Mouse (Mus musculus) heart, postnatal 0 days (tissue): ENCODE results near the gene Tma7. TPM values are rescaled to one million over a fixed set of nuclear protein-coding genes. Genes with fewer than 3 reads are reported as not detected.

Experiments
- ATAC-seq: fragments of 200-750 bp; cut with Nextera tagmentation; 2 replicates; pipeline ENCODE4 v1.8.0; 2017; ENCODE audit warnings: low read depth, moderate number of reproducible peaks, moderate library complexity; ENCODE audit not compliant: insufficient read depth
- DNase-seq: peaks from one replicate; pipeline ENCODE4 v3.0.0-alpha.2; 2016; ENCODE audit warnings: low spot score
- H3K27ac ChIP-seq: fragments of 300-500 bp; sonication (generic); 2 replicates; pipeline ENCODE4 v1.5.1; 2014; ENCODE audit warnings: low read depth, mild to moderate bottlenecking
- H3K27me3 ChIP-seq: fragments of 300-500 bp; sonication (generic); 2 replicates; pipeline ENCODE4 v1.6.1; 2014; ENCODE audit warnings: low read length, mixed read lengths; ENCODE audit not compliant: control insufficient read depth, insufficient read depth
- H3K36me3 ChIP-seq: fragments of 300-500 bp; sonication (generic); replicated peaks from 2 replicates; pipeline ENCODE4 v1.6.1; 2014; ENCODE audit warnings: low read length, mixed read lengths; ENCODE audit not compliant: control insufficient read depth, insufficient read depth
- H3K4me1 ChIP-seq: fragments of 300-500 bp; sonication (generic); 2 replicates; pipeline ENCODE4 v1.6.1; 2014; ENCODE audit warnings: antibody characterized with exemption; ENCODE audit not compliant: control insufficient read depth, insufficient read depth
- H3K4me2 ChIP-seq: fragments of 300-500 bp; sonication (generic); 2 replicates; pipeline ENCODE4 v1.6.1; 2014; ENCODE audit warnings: low read depth, mild to moderate bottlenecking, low read length, moderate library complexity
- H3K4me3 ChIP-seq: fragments of 300-500 bp; sonication (generic); 2 replicates; pipeline ENCODE4 v1.5.1; 2014; ENCODE audit warnings: low read depth, low read length
- H3K9ac ChIP-seq: fragments of 300-500 bp; sonication (generic); replicated peaks from 2 replicates; pipeline ENCODE4 v1.6.1; 2014; ENCODE audit warnings: low read depth, low read length, mixed read lengths
- H3K9me3 ChIP-seq: fragments of 300-500 bp; sonication (generic); replicated peaks from 2 replicates; pipeline ENCODE4 v1.6.1; 2016; ENCODE audit warnings: low read length; ENCODE audit not compliant: control insufficient read depth
- CTCF ChIP-seq: IDR thresholded peaks from 2 replicates; pipeline ENCODE4 v1.5.1; 2016; ENCODE audit warnings: antibody characterized with exemption, control low read depth, low read depth
- EP300 ChIP-seq: IDR thresholded peaks from 2 replicates; pipeline ENCODE4 v1.6.1; 2016; ENCODE audit warnings: antibody characterized with exemption, low read depth
- WGBS: fragments of 180-500 bp; shearing (Covaris S2); extraction: QIAGEN DNeasy Blood & Tissue Kit; methylation state at CpG from one replicate; pipeline ENCODE4 v1.1.7; 2014; 5-methylcytosine and 5-hydroxymethylcytosine counted together
- polyA plus RNA-seq: library from polyadenylated mRNA; unstranded; fragments of >200 nt; fragmentation: Nextera tagmentation; extraction: Ambion mirVana; gene quantifications from 2 replicates; pipeline ENCODE4 v1.2.1, GENCODE M21; 2015
- total RNA-seq: library from RNA; depleted of rRNA; stranded (reverse); fragments of >200 nt; gene quantifications from 2 replicates; pipeline ENCODE4 v1.2.3, GENCODE M21; 2014; ENCODE audit warnings: low replicate concordance

Tma7 gene
- total and polyA plus RNA-seq, 2 experiments from 2014 or later: 74.5 to 490 TPM

GRCm38 (mm10) chr9:109097291-109097690, 14.9 kb upstream of the Tma7 start:
- peaks cover 48% of the 10 kb centered on the region for H3K4me1 ChIP-seq
- H3K9ac ChIP-seq: peak overlapping the region; percentile 79; the same call in 1 of the 2 replicates
- TF ChIP-seq CTCF: no peak
- TF ChIP-seq EP300: no peak
- DNase-seq (no peak), ATAC-seq (no peak)
- H3K4me3 ChIP-seq: peak overlapping the region; percentile 69; the same call in 1 of the 2 replicates
- WGBS: 27% methylated on average over 6 of the region's 6 CpGs
- peak overlapping the region; percentile 94 for H3K4me2 ChIP-seq
- H3K9me3 ChIP-seq: no peaks in the 10 kb centered on the region
- H3K36me3 ChIP-seq: peaks cover 10% of the 10 kb centered on the region; the same call in 1 of the 2 replicates
- no peaks in the 10 kb centered on the region for H3K27me3 ChIP-seq
- H3K27ac ChIP-seq: peak overlapping the region; percentile 88

- WGBS: 26% methylated on average over 6 of the region's 6 CpGs
Measured at GRCm38 (mm10) chr9:109096856-109097255, 14.5 kb upstream of the Tma7 start.

GRCm38 (mm10) chr9:109096251-109096661, 13.9 kb upstream of the Tma7 start:
- no peak for DNase-seq
- 30% methylated on average over 9 of the region's 9 CpGs for WGBS
- Histone ChIP-seq H3K4me2 (peak overlapping the region; percentile 94), H3K9ac (peak overlapping the region; percentile 79), H3K27me3 (no peaks in the 10 kb centered on the region), H3K4me3 (peak overlapping the region; percentile 69), H3K9me3 (no peaks in the 10 kb centered on the region), H3K36me3 (peaks cover 14% of the 10 kb centered on the region), H3K4me1 (peaks cover 48% of the 10 kb centered on the region), H3K27ac (peak overlapping the region; percentile 88)
- TF ChIP-seq EP300: no peak
- no peak for TF ChIP-seq CTCF
- ATAC-seq: no peak

More at GRCm38 (mm10) chr9:109096856-109097255, 14.5 kb upstream of the Tma7 start:
- Histone ChIP-seq H3K36me3 (peaks cover 13% of the 10 kb centered on the region; the same call in 1 of the 2 replicates), H3K9ac (peak overlapping the region; percentile 79), H3K4me1 (peaks cover 48% of the 10 kb centered on the region), H3K4me3 (peak overlapping the region; percentile 69), H3K9me3 (no peaks in the 10 kb centered on the region), H3K4me2 (peak overlapping the region; percentile 94), H3K27ac (peak overlapping the region; percentile 88), H3K27me3 (no peaks in the 10 kb centered on the region)
- no peak for TF ChIP-seq EP300
- no peak for TF ChIP-seq CTCF
- ATAC-seq (no peak), DNase-seq (peak; percentile 30)

GRCm38 (mm10) chr9:109095137-109095982, 13.0 kb upstream of the Tma7 start, which contains the start of gene Plxnb1:
TSS of gene Plxnb1 (plus strand) at chr9:109095389.
- no peaks in the 10 kb centered on the region for H3K27me3 ChIP-seq
- no peaks in the 10 kb centered on the region for H3K9me3 ChIP-seq
- H3K9ac ChIP-seq: peak within 1 kb of the TSS; percentile 79
- DNase-seq: peak; percentile 60
- peaks cover 8% of the 10 kb centered on the region for H3K36me3 ChIP-seq
- H3K4me2 ChIP-seq: peak within 1 kb of the TSS; percentile 94
- H3K4me3 ChIP-seq: peak within 1 kb of the TSS; percentile 69
- TF ChIP-seq CTCF: no peak
- TF ChIP-seq EP300: no peak
- ATAC-seq: peak; percentile 31
- peaks cover 48% of the 10 kb centered on the region for H3K4me1 ChIP-seq
- under 1% methylated on average over 76 of the region's 102 CpGs for WGBS
- peak within 1 kb of the TSS; percentile 88 for H3K27ac ChIP-seq

- TF ChIP-seq EP300 (no peak), CTCF (no peak)
- Histone ChIP-seq H3K4me2 (peak overlapping the region; percentile 94), H3K9ac (peak overlapping the region; percentile 79), H3K4me3 (peak overlapping the region; percentile 69), H3K27ac (peak overlapping the region; percentile 88), H3K27me3 (no peaks in the 10 kb centered on the region), H3K36me3 (peaks cover 5% of the 10 kb centered on the region), H3K9me3 (no peaks in the 10 kb centered on the region), H3K4me1 (peaks cover 44% of the 10 kb centered on the region)
- ATAC-seq: no peak
- no peak for DNase-seq
- 4% methylated on average over 15 of the region's 21 CpGs for WGBS
Measured at GRCm38 (mm10) chr9:109094553-109095136, 12.3 kb upstream of the Tma7 start.
